Mouse (Mus musculus): Measurements from ENCODE around the gene Gm11985.
"Not testable (repeated sequence)": the region's sequence is repeated elsewhere in the genome, so short reads cannot be mapped to it uniquely, and the experiment has no call there.

The Gm11985 gene

DNA sequence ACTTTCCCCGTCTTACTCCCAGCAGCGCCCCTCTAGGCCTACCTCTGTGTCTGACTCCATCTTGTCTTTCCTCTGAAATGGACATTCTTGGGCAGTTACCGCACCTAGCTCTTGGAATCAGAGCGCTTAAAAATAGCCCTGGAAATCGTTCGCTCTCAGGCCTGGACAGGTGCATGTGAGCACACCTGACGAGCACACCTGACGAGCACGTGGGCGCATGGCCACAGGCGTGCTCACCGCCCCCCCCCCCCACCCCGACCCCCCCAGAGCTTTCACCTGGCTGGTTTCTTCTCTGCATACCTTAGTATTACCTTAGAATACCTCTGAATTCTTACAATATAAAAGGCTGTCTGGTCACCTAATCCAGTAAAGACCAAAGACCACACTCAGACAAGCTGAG lies at the start of gene Gm11985:
TSS of gene Gm11985 (minus strand) at position 101 of the 400 bp plus-strand sequence.
- no peak for DNase-seq (ENCODE audit: low spot score in 2 of 2)

DNA sequence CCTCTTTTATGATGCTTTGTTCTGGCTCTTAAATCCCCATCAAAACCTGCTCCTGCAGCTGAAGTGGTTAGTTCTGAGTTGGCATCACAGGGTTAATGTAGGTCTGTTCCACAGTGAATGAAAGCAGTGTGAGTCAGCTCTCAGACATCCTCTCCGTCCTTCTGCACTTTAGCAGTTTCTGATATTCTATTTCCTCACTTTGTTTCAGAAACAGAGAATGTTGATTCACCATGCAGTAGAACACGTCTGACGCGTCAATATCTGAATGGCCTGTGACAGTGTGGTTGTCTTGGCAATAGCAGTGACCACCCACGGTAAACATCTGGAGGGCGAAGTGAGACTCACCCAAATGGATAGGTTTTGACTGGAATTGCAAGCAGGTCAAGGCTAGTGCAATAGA lies 49.3 kb upstream of the Gm11985 start:
- no peak for DNase-seq (ENCODE audit: low spot score in 2 of 2)

DNA sequence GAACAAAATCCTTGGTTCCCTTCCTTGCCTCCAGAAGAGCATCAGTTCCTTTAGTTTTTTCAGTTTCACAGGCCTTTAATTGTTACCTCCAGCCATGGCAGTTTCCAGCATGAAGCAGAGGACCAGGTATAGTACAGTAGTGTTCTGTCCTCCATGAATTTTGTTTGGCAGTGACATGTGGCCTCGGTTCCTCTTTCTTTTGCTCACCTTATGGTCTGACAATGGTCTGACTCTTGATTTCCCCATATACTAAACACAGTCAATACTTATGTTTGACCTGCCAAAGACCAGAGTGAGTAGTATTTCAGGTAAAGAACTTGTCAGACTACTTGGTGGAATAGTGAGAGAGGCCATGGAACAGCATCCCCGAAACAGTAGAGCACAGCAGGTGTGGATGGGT lies 48.4 kb upstream of the Gm11985 start:
- DNase-seq (ENCODE audit: low spot score in 2 of 2), result no peak

DNA sequence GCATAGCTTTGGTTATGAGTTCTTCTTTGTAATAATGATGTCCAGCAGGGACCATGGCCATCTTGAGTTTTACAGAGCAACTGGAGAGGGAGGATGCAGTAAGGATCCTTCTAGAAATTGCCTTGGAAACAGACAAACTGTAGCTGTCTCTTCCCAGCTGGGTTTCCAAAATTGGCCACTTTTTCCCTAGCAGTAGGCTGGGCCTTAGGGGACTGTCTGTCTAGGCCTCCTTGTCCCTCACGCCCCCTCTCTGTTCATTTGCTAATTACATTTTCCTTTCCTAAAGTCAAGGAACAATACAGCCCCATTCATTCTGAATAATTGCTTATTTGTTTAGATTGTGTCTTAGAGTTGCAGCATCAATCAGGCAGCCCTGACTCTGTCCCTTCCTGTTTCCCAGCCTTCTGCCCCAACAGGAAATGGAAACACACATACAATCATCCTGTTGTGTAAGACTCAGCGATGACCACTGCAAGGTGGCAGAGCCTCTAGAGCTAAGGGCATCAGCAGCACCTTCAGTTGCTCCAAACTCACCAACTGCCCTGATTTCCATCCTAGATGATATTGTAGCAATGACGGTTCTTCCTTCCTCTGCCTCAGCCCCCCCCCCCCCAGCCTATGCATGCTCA lies 46.7 kb upstream of the Gm11985 start:
- DNase-seq (ENCODE audit: low spot score in 2 of 2), result no peak

DNA sequence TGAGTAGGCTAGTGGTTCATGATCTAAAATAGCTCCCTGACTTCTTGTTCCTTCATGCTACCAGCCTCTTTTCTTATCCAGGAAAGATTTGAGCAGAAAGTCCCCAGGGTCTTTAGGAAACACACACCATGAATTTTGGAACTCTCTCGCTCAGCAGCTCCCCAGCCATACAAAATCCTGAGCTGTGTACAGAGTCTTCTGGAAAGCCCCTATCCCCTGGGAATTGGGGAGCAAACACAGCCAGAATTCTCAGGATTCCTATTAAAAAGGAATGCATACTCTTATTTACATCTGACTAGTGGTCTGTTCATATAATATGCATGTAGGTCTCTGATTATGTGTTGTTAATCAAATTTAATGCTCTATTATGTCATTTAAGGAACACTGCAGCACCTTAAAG lies 46.1 kb upstream of the Gm11985 start:
- DNase-seq (ENCODE audit: low spot score in 2 of 2), result no peak

DNA sequence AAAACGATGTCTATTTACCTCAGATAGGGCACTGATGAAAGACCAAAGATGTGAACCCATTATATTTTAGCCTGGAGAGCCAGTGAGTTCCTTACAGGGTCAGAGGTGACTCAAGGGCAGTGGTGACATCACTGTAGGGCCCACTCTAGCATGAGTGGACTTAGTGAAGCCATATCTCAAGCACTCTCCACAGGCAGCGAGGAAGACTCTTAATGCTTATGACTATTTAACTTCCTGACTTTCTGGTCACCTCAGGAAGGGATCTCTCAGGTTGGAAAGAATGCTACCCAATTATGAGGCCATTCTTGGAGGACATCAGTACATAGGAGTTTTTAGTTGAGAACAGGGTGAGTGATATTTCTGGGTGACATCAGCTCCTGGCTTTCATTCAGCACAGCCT lies 45.0 kb upstream of the Gm11985 start:
- DNase-seq (ENCODE audit: low spot score in 2 of 2), result no peak

DNA sequence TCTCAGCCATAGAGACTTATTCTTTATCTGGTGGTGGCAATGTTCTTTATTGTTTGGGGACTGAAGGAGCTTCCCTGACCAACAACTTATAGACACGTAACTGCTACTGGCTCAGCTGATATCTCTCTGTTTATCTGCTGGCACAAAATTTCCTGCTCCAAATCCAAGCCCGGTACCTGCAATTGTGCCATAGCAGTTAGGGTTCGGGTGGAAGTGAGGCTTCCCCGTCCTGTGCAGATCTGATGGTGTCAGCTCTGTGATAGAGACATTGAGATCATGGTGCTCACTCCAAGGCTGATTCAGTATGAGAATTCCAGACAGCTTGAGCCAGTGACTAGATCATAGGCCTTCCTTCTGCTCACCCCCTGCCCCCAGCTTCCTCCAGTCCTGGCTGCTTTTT lies 43.6 kb upstream of the Gm11985 start:
- DNase-seq (ENCODE audit: low spot score in 2 of 2), result no peak

DNA sequence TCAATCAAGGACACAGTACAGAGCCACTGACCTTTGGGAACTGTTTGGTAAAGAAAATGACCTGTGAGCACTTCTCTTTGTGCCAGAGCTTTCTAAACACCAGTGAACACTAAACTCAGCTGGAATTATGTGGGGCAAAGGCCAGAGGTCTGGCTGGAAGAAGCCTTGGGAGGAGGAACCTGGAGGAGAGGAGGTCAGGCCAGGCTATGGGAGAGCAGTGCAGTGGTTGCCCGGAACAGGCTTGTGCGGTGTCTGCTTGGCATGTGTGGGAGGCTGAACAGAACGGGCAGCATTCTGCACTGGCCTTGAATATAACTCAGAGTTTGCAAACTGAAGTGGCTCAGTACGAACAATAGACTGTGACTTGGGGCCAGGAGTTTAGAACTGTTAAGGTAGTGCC lies 41.6 kb upstream of the Gm11985 start:
- no peak for DNase-seq (ENCODE audit: low spot score in 2 of 2)

DNA sequence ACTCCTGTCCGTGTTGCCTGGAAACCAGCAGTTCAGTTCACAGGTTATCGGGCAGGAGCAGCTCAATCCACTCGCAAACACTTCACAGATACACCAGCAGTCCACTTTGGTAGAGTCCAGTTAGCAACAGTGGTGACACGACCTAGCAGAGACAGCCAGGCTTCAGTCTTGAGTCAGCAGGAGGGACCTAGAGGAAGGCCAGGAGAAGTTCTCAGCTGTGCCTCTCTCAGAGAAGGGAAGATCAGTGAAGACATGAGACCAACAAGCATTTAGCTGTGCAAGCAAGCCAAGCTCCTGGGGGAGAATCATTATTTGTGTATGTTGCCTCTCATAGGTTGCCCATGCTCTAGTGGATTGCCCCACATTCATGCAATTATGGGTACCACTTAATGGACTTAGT lies 39.7 kb upstream of the Gm11985 start:
- DNase-seq (ENCODE audit: low spot score in 2 of 2), result no peak

DNA sequence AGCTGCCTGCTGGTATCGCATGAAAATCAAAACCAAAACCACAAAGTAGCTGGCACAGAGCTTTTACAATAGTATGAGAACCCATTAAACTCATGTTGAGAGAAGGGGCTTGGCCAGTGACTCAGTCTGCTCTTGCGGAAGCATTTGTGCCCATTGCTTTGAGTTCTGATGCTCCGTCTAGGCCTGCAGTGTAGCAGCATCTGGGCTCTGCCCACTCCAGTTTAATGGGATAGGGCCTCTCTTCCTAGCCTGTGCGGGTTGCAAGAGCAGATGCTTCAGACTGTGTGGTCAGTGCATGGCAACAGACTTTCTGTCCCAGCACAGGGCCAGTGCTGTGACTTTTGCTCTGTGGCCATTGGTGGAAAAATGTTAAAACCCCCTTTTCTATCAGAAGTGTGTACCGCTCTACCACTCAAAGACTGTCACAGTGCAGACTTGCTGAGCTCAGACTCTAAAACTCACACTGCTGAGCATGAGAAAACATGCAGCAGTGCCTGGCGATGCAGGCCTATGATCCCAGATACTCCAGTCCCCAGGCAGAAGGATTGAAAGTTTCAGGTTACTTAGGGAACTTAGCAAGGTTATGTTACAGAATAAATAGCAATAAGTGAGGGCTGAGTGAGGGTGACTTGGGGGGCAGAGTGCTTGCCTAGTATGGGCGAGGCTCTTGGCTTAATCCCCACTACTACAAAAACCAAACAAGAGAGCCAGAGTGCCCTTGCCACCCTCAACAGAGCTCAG lies 38.6 kb upstream of the Gm11985 start:
- no peak for DNase-seq (ENCODE audit: low spot score in 2 of 2)

DNA sequence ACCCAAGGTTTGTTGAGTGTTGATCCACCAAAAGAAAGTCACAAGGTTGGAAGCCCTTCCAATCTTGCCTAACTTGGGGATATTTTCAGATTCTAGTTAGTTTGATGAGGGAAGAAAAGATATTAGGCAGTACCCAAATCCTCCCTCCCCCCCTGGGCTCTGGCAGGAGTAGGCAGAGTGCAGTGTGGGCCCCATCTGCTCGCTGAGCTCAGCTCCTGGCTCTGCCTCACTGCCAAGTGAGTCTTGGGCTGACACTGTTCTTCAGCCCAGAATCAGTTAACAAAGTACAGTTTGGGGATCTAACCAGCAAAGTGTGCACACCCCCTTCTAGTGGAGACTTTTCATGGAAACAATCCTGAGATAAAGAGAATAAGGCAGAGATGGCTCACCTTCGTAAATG lies 37.8 kb upstream of the Gm11985 start:
- DNase-seq (ENCODE audit: low spot score in 2 of 2), result no peak

DNA sequence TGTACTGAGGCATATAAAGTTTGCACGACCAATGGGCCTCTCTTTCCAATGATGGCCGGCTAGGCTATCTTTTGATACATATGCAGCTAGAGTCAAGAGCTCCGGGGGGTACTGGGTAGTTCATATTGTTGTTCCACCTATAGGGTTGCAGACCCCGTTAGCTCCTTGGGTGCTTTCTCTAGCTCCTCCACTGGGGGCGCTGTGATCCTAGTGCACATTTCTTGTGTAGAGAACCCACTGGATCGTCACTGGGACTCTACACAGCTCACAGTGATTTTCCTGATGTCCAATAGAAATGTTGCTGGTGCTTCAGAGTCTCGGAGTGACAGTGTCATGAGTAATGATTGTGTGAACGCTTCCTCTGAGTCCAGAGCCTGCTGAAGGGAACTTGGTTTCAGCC lies 33.5 kb upstream of the Gm11985 start:
- DNase-seq (ENCODE audit: low spot score in 2 of 2), result not testable (repeated sequence)

DNA sequence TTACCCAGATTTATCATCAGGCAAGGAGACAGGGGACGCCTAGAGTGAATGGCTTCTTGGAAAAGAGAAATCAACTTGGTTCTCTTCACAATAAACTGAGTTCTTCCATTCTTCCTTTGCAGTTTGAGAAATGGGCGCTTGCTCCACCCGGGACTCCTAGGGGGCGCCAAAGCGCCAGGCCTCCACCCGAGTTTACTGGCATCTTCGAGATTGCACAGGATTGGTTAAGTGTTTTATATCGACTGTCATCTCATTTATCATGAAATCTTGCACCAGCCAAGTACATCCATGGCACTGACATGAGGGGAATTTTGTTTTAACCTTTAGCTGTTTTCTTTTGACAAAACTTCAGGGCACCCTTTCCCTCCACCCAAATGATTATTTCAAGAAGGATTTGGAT lies 27.3 kb upstream of the Gm11985 start:
- peak in 1 of 2 experiments; percentile 64 for DNase-seq (ENCODE audit: low spot score in 2 of 2)

DNA sequence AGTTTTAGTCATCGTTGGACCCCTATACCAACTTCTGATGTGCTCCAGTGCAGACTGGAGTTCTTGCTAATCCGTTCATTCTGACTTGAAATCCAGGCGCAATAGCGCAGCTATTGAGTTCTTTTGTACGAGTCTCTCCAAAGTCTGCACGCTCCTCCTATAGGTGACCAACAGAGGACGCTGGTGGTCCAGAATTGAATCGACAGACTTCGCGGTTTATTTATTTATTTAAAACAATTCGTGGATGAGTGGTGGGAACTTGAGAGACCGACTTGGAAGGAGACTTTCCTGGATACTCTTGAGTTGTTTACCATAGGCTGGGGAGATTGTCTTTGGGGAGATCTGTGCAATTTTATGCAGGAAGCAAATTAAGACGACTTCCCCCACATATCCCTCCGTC lies 26.4 kb upstream of the Gm11985 start:
- DNase-seq (ENCODE audit: low spot score in 2 of 2), result peak; percentile 47 to 63

DNA sequence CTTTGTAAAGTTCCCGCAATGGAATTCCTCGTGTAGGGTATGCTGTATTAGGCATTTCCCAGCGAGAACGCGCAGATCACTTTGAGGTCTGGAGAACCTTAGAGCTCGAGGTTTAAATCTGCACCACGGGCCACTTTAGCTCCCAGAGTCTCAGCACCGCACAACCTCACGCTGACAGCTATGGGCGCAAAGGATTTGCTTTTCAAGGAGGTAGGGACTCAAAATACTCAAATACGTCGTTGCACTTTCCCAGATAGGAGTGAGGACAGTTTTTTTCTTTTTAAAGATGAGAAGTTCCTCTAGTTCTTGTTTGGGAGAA lies 25.9 kb upstream of the Gm11985 start:
- DNase-seq (ENCODE audit: low spot score in 2 of 2), result no peak

DNA sequence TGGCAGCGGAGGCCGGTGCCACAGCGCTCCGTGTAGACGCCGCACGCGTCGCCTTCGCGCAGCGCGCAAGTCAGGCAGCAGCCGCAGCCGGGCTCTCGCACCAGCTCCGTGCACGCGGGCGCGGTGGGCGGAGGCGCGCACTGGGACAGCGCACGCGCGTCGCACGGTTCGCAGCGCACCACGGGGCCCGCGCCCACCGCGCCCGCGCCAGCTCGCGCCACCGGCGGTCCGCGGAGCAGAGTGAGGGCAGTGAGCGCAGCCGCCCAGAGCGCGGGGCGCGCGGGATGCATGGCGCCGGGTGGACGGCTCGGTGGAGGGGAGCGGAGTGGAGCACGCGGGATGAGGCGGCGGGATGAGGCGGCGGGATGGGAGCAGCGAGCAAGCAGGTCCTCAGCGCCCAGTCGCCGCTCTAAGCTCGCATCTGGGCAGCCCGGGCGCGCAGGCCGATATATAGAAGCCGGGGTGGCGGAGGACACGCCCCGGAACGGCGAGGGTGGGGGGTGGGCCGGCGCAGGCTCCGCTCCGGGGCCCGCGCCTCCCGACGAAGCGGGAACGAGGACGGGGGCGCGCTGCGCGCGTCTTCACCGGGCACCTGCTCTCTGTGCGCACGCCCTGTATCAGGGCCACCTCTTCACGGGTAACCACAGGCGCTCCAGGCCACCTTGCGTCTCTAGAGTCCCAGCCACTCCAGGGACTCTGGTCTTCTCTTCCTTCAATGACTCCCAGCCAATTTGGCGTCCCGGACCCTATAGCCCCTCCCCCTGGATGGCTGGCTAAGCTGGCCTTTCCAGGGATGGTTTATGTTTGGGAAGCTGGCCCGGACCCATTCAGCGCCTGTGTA lies 25.4 kb upstream of the Gm11985 start, which contains the start of gene Igfbp3:
TSS of gene Igfbp3 (minus strand) at position 423 of the 841 bp plus-strand sequence.
- DNase-seq (ENCODE audit: low spot score in 2 of 2), result peak; percentile 54 to 81

DNA sequence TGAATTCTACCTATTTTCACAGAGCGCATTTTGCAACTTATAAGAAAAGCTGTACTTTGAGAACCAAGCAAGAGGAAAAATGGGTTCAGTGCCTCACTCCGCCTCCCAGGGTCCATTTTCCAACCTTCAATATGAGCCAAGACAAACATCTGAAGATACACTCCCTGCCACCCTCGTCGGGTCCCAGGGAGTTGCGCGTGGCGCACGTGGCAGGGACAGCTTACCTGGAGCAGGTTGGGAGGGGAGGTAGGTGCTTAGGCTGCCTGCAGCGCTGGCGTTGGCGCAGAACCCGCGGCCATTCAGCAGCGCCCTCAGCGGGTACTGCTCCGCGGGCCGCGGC lies 24.8 kb upstream of the Gm11985 start:
- no peak for DNase-seq (ENCODE audit: low spot score in 2 of 2)

DNA sequence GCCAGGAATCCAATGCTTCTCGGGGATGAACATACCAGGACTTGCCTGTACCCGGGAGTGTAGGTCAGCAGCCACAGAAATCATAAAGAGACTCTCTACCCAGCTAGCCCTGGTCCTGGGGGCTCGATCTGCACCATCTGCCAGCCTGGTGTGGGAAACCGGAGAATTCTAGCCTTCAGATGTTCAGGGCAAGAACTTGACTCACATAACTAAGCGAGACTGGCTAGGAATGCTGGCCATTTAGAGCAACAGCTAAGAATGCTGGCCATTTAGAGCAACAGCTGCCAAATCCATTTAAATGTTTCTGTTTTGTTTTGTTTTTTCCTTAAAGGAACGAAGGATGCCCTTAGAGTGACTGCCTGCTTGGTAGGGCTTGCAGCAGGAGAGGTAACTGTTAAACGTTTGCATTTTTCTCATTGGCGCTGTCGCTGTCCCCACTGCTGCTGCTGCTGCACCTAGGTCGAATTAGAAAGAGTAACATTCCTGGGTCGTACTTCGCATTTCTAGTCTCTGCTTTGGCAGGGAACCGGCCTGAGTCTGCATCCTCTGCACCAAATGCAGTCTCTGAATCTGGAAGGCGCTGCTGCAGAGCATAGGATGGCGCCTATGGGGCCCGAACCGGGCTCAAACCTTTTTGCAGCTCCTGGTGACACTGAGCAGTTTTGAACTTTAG lies 23.9 kb upstream of the Gm11985 start:
- DNase-seq (ENCODE audit: low spot score in 2 of 2), result no peak

DNA sequence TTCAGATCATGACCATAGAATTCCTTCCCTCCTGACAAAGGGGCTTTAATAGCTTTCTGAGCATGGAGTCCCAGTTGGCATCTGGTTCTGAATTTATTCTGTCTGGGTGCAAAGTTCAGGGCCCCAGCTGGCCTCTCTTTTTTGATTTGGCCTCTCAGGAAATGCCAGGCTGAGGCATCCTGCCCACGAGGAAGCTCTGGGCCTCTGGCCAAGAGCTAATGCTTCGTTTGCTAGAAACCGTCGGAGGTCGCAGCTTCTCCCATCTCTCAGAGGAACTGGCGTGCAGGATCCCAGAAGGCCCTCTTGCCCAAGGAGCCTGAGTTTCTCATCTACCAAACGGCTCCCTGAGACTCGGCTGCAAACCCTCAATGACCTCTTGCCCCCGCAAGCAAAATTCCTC lies 22.8 kb upstream of the Gm11985 start:
- DNase-seq (ENCODE audit: low spot score in 2 of 2), result no peak

DNA sequence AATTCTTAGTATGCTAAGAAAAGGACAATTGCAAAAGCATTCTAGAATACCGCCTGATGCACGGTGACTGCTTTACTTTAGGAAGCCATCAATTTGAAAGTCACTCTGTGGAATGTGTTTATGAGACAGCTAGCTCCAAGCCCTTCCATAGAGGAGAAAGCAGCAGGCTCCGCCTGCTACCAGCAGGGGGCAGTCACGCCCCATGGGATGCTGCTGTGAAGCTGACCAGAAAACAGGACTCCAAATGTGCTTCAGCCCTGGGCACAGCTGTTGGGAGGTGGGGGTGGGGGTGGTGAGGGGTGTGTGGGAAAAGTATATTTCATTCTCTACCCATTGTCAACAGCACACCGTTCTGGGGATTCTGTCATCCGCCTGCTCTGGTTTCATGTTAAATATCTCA lies 22.0 kb upstream of the Gm11985 start:
- DNase-seq (ENCODE audit: low spot score in 2 of 2), result peak; percentile 57 to 69

DNA sequence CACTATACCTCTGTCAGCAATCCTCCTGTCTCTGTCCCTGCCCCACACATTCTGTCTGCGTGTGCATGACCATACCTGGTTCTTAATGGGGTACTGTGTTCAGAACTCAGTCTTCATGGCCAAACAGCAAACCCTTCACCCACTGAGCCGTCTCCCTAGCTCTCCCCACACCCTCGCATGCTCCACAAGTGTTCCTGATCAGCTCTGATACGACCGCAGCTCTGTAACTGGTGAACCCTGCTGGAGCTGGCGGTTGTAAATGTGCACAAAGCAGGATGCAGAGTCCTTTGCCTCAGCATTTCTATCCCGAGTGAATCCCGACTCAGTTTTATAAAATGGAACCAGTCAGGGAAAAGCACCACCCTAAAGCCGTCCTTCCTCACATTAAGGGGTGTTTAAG lies 15.5 kb upstream of the Gm11985 start:
- no peak for DNase-seq (ENCODE audit: low spot score in 2 of 2)

DNA sequence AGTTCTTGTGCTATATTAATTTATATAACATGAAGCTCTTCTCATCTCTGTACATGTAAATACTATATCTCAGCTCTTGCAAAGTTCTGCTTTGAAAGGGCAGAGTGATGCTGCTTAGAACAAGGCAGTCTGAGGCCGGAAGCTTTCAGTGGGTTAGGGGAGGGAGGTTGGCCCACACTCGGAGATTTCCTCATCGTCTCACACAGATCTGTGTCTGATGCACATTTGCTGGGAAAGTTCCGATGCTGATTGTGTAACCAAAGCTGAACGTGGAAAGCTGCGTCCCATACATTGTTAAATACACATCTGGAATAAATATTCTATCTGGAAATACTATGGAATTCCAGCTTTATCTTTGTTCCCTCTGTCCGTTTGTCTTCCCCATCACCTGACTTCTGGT lies 13.8 kb upstream of the Gm11985 start:
- no peak for DNase-seq (ENCODE audit: low spot score in 2 of 2)

All from frontal cortex, postnatal 10 days (tissue).